Mouse (Mus musculus) hindbrain, postnatal 0 days (tissue): ENCODE data around the gene C2cd2l. TPM values are rescaled to one million over a fixed set of nuclear protein-coding genes. Genes with fewer than 3 reads are reported as not detected.
"Not testable (repeated sequence)": the region's sequence is repeated elsewhere in the genome, so short reads cannot be mapped to it uniquely, and the experiment has no call there.

Experiments used
- ATAC-seq: fragments of 200-750 bp; cut with Nextera tagmentation; 2 replicates; pipeline ENCODE4 v1.8.0; 2017; ENCODE audit warnings: mild to moderate bottlenecking, moderate TSS enrichment, moderate library complexity
- DNase-seq: peaks from one replicate; pipeline ENCODE4 v3.0.0-alpha.2; 2015; ENCODE audit warnings: low spot score
- H3K27ac ChIP-seq: fragments of 300-500 bp; sonication (generic); 2 replicates; pipeline ENCODE4 v1.5.1; 2014; ENCODE audit warnings: mild to moderate bottlenecking
- H3K27me3 ChIP-seq: fragments of 300-500 bp; sonication (generic); 2 replicates; pipeline ENCODE4 v1.6.1; 2014; ENCODE audit warnings: low read length, mixed read lengths; ENCODE audit not compliant: insufficient read depth
- H3K36me3 ChIP-seq: fragments of 300-500 bp; sonication (generic); 2 replicates; pipeline ENCODE4 v1.6.1; 2014; ENCODE audit warnings: low read length, mixed read lengths; ENCODE audit not compliant: insufficient read depth
- H3K4me1 ChIP-seq: fragments of 300-500 bp; sonication (generic); 2 replicates; pipeline ENCODE4 v1.6.1; 2014; ENCODE audit warnings: antibody characterized with exemption, low read length, mixed read lengths; ENCODE audit not compliant: insufficient read depth
- H3K4me2 ChIP-seq: fragments of 300-500 bp; sonication (generic); 2 replicates; pipeline ENCODE4 v1.6.1; 2014; ENCODE audit warnings: low read depth, mild to moderate bottlenecking, low read length, moderate library complexity, mixed read lengths
- H3K4me3 ChIP-seq: fragments of 300-500 bp; sonication (generic); 2 replicates; pipeline ENCODE4 v1.5.1; 2014; ENCODE audit warnings: low read length
- H3K9ac ChIP-seq: fragments of 300-500 bp; sonication (generic); replicated peaks from 2 replicates; pipeline ENCODE4 v1.6.1; 2014; ENCODE audit warnings: mild to moderate bottlenecking, low read length, moderate library complexity, mixed read lengths
- H3K9me3 ChIP-seq: fragments of 300-500 bp; sonication (generic); 2 replicates; pipeline ENCODE4 v1.6.1; 2016; ENCODE audit warnings: low read length, mixed read lengths
- CTCF ChIP-seq: IDR thresholded peaks from 2 replicates; pipeline ENCODE4 v1.5.1; 2016; ENCODE audit warnings: antibody characterized with exemption, control low read depth, low read depth
- whole genome bisulfite sequencing: fragments of 180-500 bp; shearing (Covaris S2); extraction: QIAGEN DNeasy Blood & Tissue Kit; methylation state at CpG from one replicate; pipeline ENCODE4 v1.1.7; 2014; 5-methylcytosine and 5-hydroxymethylcytosine counted together
- polyA plus RNA-seq: library from polyadenylated mRNA; unstranded; fragments of >200 nt; fragmentation: Nextera tagmentation; extraction: Ambion mirVana; gene quantifications from 2 replicates; pipeline ENCODE4 v1.2.1, GENCODE M21; 2015
- total RNA-seq: library from RNA; depleted of rRNA; stranded (reverse); fragments of >200 nt; gene quantifications from 2 replicates; pipeline ENCODE4 v1.2.3, GENCODE M21; 2014

Gene C2cd2l
- total and polyA plus RNA-seq, 2 experiments from 2014 or later, result 22.8 to 55.6 TPM

- ATAC-seq (no peak), DNase-seq (no peak)
- H3K9me3 ChIP-seq, result no peaks in the 10 kb centered on the region
- no peak for TF ChIP-seq CTCF
- 81% methylated on average over 6 of the region's 6 CpGs for WGBS
- no peak overlapping the region for H3K4me3 ChIP-seq
- no peak overlapping the region for H3K27ac ChIP-seq
- H3K4me1 ChIP-seq, result peaks cover 10% of the 10 kb centered on the region; the same call in 1 of the 2 replicates
- no peaks in the 10 kb centered on the region for H3K36me3 ChIP-seq
- H3K4me2 ChIP-seq, result no peak overlapping the region
- no peaks in the 10 kb centered on the region for H3K27me3 ChIP-seq
- no peak overlapping the region for H3K9ac ChIP-seq
These were observed 4.1 kb upstream of the C2cd2l start for GRCm38 (mm10) chr9:44324147-44324546.

- not testable (repeated sequence) for DNase-seq, H3K4me2 ChIP-seq, H3K36me3 ChIP-seq, H3K4me3 ChIP-seq, H3K27me3 ChIP-seq, H3K27ac ChIP-seq, H3K9ac ChIP-seq, H3K9me3 ChIP-seq, ATAC-seq
- H3K4me1 ChIP-seq, result peaks cover 15% of the 10 kb centered on the region
- 67% methylated on average over 4 of the region's 4 CpGs for WGBS
These were observed 3.6 kb upstream of the C2cd2l start for GRCm38 (mm10) chr9:44323656-44324055.

- Histone ChIP-seq H3K9ac (peak overlapping the region; percentile 87), H3K9me3 (no peaks in the 10 kb centered on the region), H3K36me3 (peaks cover 5% of the 10 kb centered on the region), H3K4me3 (peak overlapping the region; percentile 96), H3K27ac (peak overlapping the region; percentile 68), H3K4me2 (peak overlapping the region; percentile 88), H3K4me1 (peaks cover 18% of the 10 kb centered on the region), H3K27me3 (no peaks in the 10 kb centered on the region)
- peak; percentile 25 for DNase-seq
- no peak for TF ChIP-seq CTCF
- 17% methylated on average over 6 of the region's 6 CpGs for WGBS
- ATAC-seq, result peak; percentile 8; the same call in 1 of the 2 replicates
These were observed 681 bp upstream of the C2cd2l start for GRCm38 (mm10) chr9:44320799-44321133.

GRCm38 (mm10) chr9:44319105-44319886, 789 bp downstream of the C2cd2l start:
- peak overlapping the region; percentile 96 for H3K4me3 ChIP-seq
- no peaks in the 10 kb centered on the region for H3K27me3 ChIP-seq
- peaks cover 18% of the 10 kb centered on the region for H3K36me3 ChIP-seq
- H3K4me1 ChIP-seq, result peaks cover 18% of the 10 kb centered on the region
- no peaks in the 10 kb centered on the region for H3K9me3 ChIP-seq
- ATAC-seq (peak; percentile 5), DNase-seq (peak; percentile 20)
- no peak for TF ChIP-seq CTCF
- peak overlapping the region; percentile 88 for H3K4me2 ChIP-seq
- H3K9ac ChIP-seq, result peak overlapping the region; percentile 87
- H3K27ac ChIP-seq, result peak overlapping the region; percentile 68
- WGBS, result 1% methylated on average over 37 of the region's 37 CpGs

GRCm38 (mm10) chr9:44318826-44319095, 1.3 kb downstream of the C2cd2l start:
- Histone ChIP-seq H3K27me3 (no peaks in the 10 kb centered on the region), H3K4me1 (peaks cover 18% of the 10 kb centered on the region), H3K27ac (no peak overlapping the region), H3K4me3 (peak overlapping the region; percentile 96), H3K36me3 (peaks cover 18% of the 10 kb centered on the region), H3K9me3 (no peaks in the 10 kb centered on the region), H3K4me2 (peak overlapping the region; percentile 88), H3K9ac (peak overlapping the region; percentile 87)
- no peak for DNase-seq
- 30% methylated on average over 3 of the region's 3 CpGs for WGBS
- no peak for TF ChIP-seq CTCF
- ATAC-seq, result no peak

GRCm38 (mm10) chr9:44318076-44318825, 1.8 kb downstream of the C2cd2l start:
- 50% methylated on average over 5 of the region's 5 CpGs for WGBS
- peak overlapping the region; percentile 96 for H3K4me3 ChIP-seq

GRCm38 (mm10) chr9:44317452-44317851, 2.6 kb downstream of the C2cd2l start:
- H3K36me3 ChIP-seq, result peaks cover 27% of the 10 kb centered on the region
- H3K4me2 ChIP-seq, result peak overlapping the region; percentile 88; the same call in 1 of the 2 replicates
- no peak overlapping the region for H3K27ac ChIP-seq
- TF ChIP-seq CTCF, result no peak
- ATAC-seq (no peak), DNase-seq (no peak)
- H3K27me3 ChIP-seq, result no peaks in the 10 kb centered on the region
- H3K9me3 ChIP-seq, result no peaks in the 10 kb centered on the region
- no peak overlapping the region for H3K4me3 ChIP-seq
- no peak overlapping the region for H3K9ac ChIP-seq
- peaks cover 18% of the 10 kb centered on the region for H3K4me1 ChIP-seq
- 64% methylated on average over 4 of the region's 4 CpGs for WGBS

More at GRCm38 (mm10) chr9:44318076-44318825, 1.8 kb downstream of the C2cd2l start:
- Histone ChIP-seq H3K9me3 (no peaks in the 10 kb centered on the region), H3K36me3 (peaks cover 22% of the 10 kb centered on the region), H3K27me3 (no peaks in the 10 kb centered on the region), H3K9ac (peak overlapping the region; percentile 87), H3K4me1 (peaks cover 18% of the 10 kb centered on the region), H3K27ac (no peak overlapping the region), H3K4me2 (peak overlapping the region; percentile 88)
- ATAC-seq (no peak), DNase-seq (no peak)
- TF ChIP-seq CTCF, result no peak
